Mouse (Mus musculus) erythroblast, embryonic 14.5 days (primary cell): Measurements from ENCODE around the gene Hsd3b6. TPM values are rescaled to one million over a fixed set of nuclear protein-coding genes. Genes with fewer than 3 reads are reported as not detected.

Experiments
- H3K27me3 ChIP-seq: 2 replicates; pipeline ENCODE4 v1.6.1; 2012; ENCODE audit warnings: inconsistent platforms; ENCODE audit not compliant: control insufficient read depth
- H3K36me3 ChIP-seq: 2 replicates; pipeline ENCODE4 v1.6.1; 2012; ENCODE audit warnings: mild to moderate bottlenecking, inconsistent platforms; ENCODE audit not compliant: control insufficient read depth
- H3K4me1 ChIP-seq: 2 replicates; pipeline ENCODE4 v1.6.1; 2012; ENCODE audit warnings: inconsistent platforms; ENCODE audit not compliant: control insufficient read depth
- H3K4me3 ChIP-seq: replicated peaks from 2 replicates; pipeline ENCODE3; 2012; ENCODE audit warnings: moderate library complexity, mild to moderate bottlenecking, inconsistent platforms
- H3K9me3 ChIP-seq: 2 replicates; pipeline ENCODE4 v1.6.1; 2012; ENCODE audit warnings: low read length, inconsistent platforms, mixed read lengths; ENCODE audit not compliant: control insufficient read depth
- GATA1 ChIP-seq: IDR thresholded peaks from 2 replicates; pipeline ENCODE4 v1.6.1; 2012; ENCODE audit warnings: low read length, inconsistent platforms, mixed read lengths
- TAL1 ChIP-seq: IDR thresholded peaks from 3 replicates; pipeline ENCODE4 v1.6.1; 2012; ENCODE audit warnings: low read length, inconsistent platforms, mixed read lengths
- polyA plus RNA-seq: library from polyadenylated mRNA; stranded (reverse); fragments of >175 nt; gene quantifications from 2 replicates; pipeline ENCODE4 v1.2.3, GENCODE M21; 2012

Hsd3b6 gene
- polyA plus RNA-seq, result 0.33 and 0.63 TPM in 2 replicates

DNA sequence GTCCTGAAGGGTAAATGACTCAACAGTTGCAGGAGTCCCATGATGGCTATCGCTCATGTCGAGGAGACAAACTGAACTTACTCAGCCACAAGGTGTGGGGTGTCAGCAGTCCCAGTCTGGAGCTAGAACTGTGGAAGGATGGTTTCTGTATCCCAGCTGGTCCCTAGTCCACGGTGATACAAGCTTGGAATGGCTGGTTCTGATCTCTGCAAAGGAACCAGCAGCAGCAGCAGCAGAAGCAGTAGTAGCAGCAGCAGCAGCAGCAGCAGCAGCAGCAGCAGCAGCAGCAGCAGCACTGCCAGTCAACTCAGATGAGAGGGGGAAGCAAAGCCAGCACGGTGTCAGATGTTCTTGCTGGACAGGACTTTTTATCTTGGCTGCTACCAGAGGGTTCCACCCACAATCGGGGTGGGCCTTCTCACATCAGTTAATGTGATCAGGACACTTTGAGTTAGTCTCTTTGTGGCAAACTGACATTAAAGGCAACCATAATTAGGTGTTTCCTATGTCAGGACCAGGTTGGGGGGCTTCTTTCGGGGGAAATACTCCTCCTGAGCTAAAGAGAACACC, at the start of gene Hsd3b6:
Hsd3b6 (minus strand) TSS at position 343 of the 570 bp plus-strand sequence.
- Histone ChIP-seq H3K27me3 (peaks cover 4% of the 10 kb centered on the region), H3K4me1 (peaks cover 35% of the 10 kb centered on the region), H3K9me3 (no peaks in the 10 kb centered on the region), H3K36me3 (no peaks in the 10 kb centered on the region), H3K4me3 (peak within 1 kb of the TSS; percentile 44)
- TF ChIP-seq TAL1 (no peak), GATA1 (no peak)

DNA sequence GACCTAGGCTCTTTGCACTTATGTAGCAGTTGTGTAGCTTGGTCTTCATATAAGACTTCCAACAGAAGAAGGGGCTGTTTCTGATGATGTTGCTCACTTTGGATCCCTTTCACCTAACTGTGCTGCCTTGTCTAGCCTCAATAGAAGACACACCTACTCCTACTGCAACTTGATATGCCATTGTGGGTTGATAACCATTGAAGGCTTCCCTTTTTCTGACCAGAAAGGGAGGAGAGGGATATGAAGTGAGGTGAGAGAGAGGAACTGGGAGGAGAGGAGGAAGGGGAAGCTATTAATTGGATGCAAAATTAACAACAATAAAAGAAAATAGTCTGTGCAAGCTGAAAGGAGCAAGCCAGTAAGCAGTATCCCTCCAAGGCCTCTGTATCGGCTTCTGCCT, 48.6 kb upstream of the Hsd3b6 start:
- TF ChIP-seq TAL1, result no peak
- no peak for TF ChIP-seq GATA1
- no peak overlapping the region for H3K4me3 ChIP-seq
- H3K27me3 ChIP-seq, result peaks cover 7% of the 10 kb centered on the region; the same call in 1 of the 2 replicates
- H3K4me1 ChIP-seq, result peaks cover 28% of the 10 kb centered on the region
- H3K36me3 ChIP-seq, result no peaks in the 10 kb centered on the region
- H3K9me3 ChIP-seq, result no peaks in the 10 kb centered on the region

DNA sequence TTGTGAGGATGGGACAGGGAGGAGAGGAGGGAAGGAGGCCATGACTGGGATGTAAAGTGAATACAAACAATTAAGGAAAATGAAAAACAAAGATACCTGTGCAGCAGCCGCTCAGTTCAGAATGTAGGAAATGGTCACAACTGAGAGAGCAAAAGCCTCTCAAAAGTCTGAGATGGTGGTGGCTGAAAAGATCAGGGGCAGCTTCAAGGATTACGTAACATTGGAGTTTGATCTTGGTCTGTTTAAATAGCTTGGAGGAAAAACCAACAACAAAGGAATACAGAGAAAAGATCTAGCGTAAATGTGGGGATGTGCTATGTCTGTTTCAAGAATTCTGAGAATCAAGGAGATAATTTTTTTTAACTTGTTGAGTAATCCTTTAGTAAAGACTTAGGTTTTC, 45.3 kb upstream of the Hsd3b6 start, which contains the start of gene Hsd3b1:
Hsd3b1 (minus strand) TSS at position 219 of the 400 bp plus-strand sequence.
- Histone ChIP-seq H3K4me1 (peaks cover 59% of the 10 kb centered on the region), H3K4me3 (no peak within 1 kb of the TSS), H3K9me3 (no peaks in the 10 kb centered on the region)

DNA sequence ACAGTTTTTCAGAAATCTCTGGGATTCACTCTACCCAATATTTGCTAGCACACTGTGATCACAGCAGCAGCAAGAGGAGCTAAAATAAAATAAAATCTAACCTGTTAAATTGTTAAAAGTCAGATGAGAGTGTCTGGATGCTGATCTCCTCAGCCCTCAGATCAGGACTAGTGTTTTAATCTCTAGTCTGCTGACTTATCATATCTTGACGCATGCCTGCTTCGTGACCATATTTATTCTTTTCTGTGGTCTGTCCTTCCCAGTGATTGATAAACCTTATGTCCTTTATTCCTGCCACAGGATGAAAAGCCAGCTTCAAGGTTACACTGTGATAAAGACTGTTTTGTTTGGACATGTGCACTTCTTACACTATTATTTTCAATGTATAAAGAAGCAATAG, 43.8 kb upstream of the Hsd3b6 start:
- TF ChIP-seq GATA1 (no peak), TAL1 (no peak)
- 0 out of 2 replicates have a peak, but pooled peaks cover 2% of the 10 kb centered on the region for H3K27me3 ChIP-seq

More for the DNA sequence above, 45.3 kb upstream of the Hsd3b6 start, which contains the start of gene Hsd3b1:
- Histone ChIP-seq H3K36me3 (peaks cover 1% of the 10 kb centered on the region), H3K27me3 (0 out of 2 replicates have a peak, but pooled peaks cover 2% of the 10 kb centered on the region)
- TF ChIP-seq GATA1 (no peak), TAL1 (no peak)

DNA sequence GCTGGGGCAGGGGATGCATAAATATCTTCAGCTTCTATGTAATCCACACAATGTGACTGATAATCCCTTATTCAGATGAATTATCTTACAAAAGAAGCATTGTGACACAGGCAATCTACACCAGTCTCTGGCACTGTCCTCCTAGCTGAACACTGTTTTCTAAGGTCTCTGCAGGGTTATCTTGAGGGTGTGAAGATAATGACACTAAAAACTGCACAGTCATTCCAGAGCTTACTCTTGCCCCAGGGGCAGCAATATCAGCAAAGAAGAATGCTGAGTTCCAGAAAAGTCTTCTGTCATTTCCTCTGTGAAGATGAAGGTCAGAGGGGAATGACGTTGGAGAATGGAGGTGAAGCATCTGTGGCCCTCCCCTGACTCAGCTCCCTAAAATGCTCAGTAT, 42.6 kb upstream of the Hsd3b6 start:
- Histone ChIP-seq H3K36me3 (peaks cover 14% of the 10 kb centered on the region), H3K9me3 (no peaks in the 10 kb centered on the region), H3K4me3 (peak overlapping the region; percentile 55), H3K4me1 (peaks cover 76% of the 10 kb centered on the region), H3K27me3 (0 out of 2 replicates have a peak, but pooled peaks cover 2% of the 10 kb centered on the region)
- TF ChIP-seq TAL1 (no peak), GATA1 (peak; percentile 82)

More for the DNA sequence above, 43.8 kb upstream of the Hsd3b6 start:
- peaks cover 74% of the 10 kb centered on the region for H3K4me1 ChIP-seq
- no peaks in the 10 kb centered on the region for H3K9me3 ChIP-seq
- peak overlapping the region; percentile 37 for H3K4me3 ChIP-seq
- peaks cover 6% of the 10 kb centered on the region for H3K36me3 ChIP-seq

DNA sequence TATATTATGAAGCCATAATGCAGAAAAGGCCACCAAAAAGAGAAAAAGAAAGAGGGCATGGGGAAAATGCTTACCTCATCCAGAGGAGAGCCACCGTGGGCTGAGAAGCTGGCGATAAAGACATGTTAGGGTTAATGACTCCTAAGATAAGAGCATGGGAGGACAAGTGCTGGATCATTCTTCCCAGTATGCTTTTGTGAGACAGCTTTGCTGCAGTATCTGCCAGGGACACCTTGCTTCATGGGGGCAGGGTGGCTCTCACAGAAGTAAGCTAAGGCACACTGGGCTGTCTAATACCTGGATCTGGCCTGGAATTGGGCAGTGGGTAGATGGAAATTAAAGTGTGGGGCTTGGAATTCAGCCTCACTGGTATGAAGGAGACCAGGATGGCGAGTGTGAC, 40.9 kb upstream of the Hsd3b6 start:
- Histone ChIP-seq H3K27me3 (no peaks in the 10 kb centered on the region), H3K4me3 (peak overlapping the region; percentile 23), H3K9me3 (no peaks in the 10 kb centered on the region), H3K36me3 (peaks cover 16% of the 10 kb centered on the region), H3K4me1 (peaks cover 83% of the 10 kb centered on the region)
- TF ChIP-seq GATA1 (peak; percentile 97), TAL1 (peak; percentile 94)

DNA sequence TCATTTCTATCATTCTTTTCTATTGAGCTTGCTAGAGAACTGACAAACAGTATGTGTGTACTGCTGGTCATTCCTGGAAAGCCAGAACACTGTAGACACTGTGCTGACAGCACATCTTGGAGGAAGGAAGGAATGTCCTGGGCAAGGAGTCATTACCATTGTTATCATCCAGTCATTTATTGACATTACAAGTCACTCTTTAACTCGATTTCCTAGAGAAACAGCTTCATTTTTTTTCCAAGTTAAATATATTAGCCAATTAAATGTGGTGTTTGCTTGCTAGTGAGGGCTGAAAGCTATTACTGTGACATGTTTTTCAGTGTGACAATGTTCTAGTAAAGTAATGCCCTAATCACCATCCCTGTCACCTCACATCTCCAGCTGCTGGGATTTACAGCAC, 39.4 kb upstream of the Hsd3b6 start:
- peaks cover 16% of the 10 kb centered on the region for H3K36me3 ChIP-seq
- no peak overlapping the region for H3K4me3 ChIP-seq
- TF ChIP-seq TAL1, result no peak
- no peaks in the 10 kb centered on the region; the same call in 1 of the 2 replicates for H3K27me3 ChIP-seq
- H3K4me1 ChIP-seq, result peaks cover 87% of the 10 kb centered on the region
- H3K9me3 ChIP-seq, result no peaks in the 10 kb centered on the region

DNA sequence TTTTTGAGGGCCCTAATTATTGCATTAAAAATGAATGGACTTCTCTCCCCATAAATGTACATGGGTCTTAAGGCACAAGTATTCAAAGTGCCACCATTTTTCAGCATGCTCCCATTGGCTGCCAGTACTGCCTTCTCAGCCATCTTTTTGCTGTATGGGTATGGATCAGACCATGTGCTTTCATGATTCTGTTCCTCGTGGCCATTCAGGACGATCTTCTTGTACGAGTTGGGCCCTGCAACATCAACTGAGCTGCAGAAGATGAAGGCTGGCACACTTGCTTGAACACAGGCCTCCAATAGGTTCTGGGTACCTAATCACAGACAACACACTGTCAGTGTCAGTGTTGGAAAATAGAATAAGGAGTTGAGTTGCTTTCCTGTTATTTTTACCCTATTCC, 38.8 kb upstream of the Hsd3b6 start:
- Histone ChIP-seq H3K4me1 (peaks cover 91% of the 10 kb centered on the region), H3K4me3 (no peak overlapping the region), H3K9me3 (no peaks in the 10 kb centered on the region), H3K27me3 (peaks cover 1% of the 10 kb centered on the region; the same call in 1 of the 2 replicates), H3K36me3 (peaks cover 16% of the 10 kb centered on the region)
- TF ChIP-seq GATA1 (no peak), TAL1 (no peak)

DNA sequence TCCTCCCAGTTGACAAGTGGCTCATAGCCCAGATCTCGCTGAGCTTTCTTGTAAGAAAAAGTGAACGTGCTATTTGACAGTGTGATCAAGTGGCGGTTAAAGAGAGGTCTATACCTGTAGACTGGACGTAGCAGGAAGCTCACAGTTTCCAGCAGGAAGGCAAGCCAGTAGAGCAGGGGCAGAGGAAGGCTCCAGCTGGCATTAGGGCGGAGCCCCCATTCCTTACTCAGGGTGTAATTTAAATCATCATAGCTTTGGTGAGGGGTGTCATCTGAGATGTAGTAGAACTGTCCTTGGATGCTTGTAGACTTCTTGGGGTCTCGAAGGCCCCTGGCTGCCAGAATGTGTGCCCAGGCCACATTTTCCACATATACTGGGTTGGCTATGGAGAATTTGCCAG, 38.4 kb upstream of the Hsd3b6 start:
- no peak for TF ChIP-seq GATA1
- TF ChIP-seq TAL1, result no peak
- H3K4me1 ChIP-seq, result peaks cover 89% of the 10 kb centered on the region
- no peaks in the 10 kb centered on the region for H3K9me3 ChIP-seq
- peaks cover 16% of the 10 kb centered on the region for H3K36me3 ChIP-seq
- H3K27me3 ChIP-seq, result peaks cover 3% of the 10 kb centered on the region; the same call in 1 of the 2 replicates
- H3K4me3 ChIP-seq, result no peak overlapping the region

DNA sequence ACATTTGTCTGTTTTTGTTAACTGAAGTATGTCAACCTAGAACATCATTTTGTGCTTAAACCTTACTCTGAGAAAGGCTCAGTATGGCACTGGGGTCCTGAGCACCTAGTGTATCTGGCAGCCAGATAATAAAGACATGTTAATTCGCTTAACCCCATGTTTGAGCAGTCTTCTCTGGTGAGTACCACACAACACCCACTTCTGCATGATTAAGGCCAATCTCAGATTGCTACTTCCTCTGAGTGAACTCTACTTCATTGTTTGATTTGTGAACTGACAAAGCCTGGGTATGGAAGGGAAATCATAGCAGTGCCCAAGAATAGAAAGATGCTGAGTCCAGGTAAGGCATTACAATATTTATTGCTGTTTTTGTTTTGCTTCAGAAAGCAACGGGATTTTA, 37.6 kb upstream of the Hsd3b6 start:
- Histone ChIP-seq H3K9me3 (no peaks in the 10 kb centered on the region), H3K4me1 (peaks cover 82% of the 10 kb centered on the region), H3K36me3 (peaks cover 16% of the 10 kb centered on the region), H3K4me3 (no peak overlapping the region), H3K27me3 (peaks cover 3% of the 10 kb centered on the region; the same call in 1 of the 2 replicates)
- TF ChIP-seq GATA1, result no peak
- TF ChIP-seq TAL1, result no peak
